Mouse (Mus musculus): ENCODE results near the gene Gtf2h4.

DNA sequence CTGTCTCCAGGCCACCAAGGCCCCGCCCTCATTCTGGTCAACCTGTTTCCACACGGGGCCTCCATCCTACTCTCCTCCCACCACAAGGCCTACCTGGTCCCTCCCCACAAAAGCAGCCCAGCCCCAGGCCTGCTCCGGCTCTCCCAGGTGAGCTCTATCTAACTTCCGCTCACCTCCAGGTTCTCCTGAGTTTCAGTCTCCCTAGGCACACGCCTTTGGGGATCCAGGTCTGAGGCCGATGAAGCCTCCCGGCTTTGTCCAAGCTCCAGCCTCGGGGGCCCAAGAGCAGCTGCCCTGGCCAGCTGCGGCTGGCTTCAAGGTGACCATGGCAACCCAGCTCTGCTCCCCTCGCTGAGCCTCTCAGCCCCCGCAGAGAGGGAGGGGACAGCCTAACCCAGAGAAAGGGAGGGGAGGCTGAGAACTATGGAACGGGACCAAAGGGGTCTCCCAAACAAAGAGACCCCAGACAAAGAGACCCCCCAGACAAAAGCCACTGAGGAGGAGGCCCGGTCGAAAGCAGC lies 30.3 kb upstream of the Gtf2h4 start:
- TF ChIP-seq POLR2A (IDR thresholded peaks at IDR 0.05; ENCODE audit: borderline replicate concordance, extremely low read depth, insufficient read depth, insufficient read length, poor library complexity, severe bottlenecking) (no peak; the same call in 1 of the 2 replicates), CTCF (IDR thresholded peaks at IDR 0.05; ENCODE audit: borderline replicate concordance, extremely low read depth, insufficient read depth, insufficient read length) (no peak)
